In the genomic region with DNA sequence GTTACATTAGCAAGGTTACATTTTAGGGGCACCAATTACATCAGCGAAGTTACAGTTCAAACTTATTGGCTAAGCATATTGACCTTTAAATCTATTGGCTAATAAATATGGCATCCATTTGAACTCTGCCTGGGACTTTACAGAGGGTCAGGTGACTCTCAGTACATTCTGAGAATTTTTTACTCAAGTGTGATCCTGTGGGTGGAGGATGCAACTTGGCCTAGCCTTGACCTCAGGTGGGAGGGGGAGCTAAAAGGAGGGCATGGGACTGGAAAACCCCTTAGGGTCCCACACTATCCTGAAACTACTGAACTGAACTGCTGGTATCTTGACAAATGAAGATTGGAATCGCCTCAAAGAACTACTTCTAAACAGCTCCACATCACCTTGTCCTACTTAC, we compare ENCODE assay signal across 25 mouse cellular contexts.
DNase-seq lines count a peak whose midpoint lies in the region; ATAC-seq lines count a peak whose summit lies in the region.
"Had no signal": no experiment of that assay in that cellular context is flagged by ENCODE, and none has a peak within 500 bp of the region (broad histone marks: within the 10 kb centered on the region; RNA-seq: fewer than 3 reads in every experiment).

No protein-coding gene starts in this region.

- no peaks in the 10 kb centered on the region for H3K9me3 ChIP-seq in midbrain, embryonic 10.5 days (replicated peaks)
- H3K9me3 ChIP-seq: forebrain, embryonic 10.5 days; forebrain, embryonic 13.5 days; heart, embryonic 15.5 days; intestine, embryonic 15.5 days had no signal

- no peaks in the 10 kb centered on the region for H3K27me3 ChIP-seq in midbrain, embryonic 10.5 days (ENCODE audit: low read depth, poor library complexity, severe bottlenecking)
- H3K27me3 ChIP-seq: forebrain, embryonic 13.5 days; heart, embryonic 12.5 days; heart, embryonic 15.5 days; intestine, embryonic 15.5 days had no signal

- WGBS in midbrain, embryonic 10.5 days, result 85% methylated on average over 2 of the region's 2 CpGs

- DNase-seq in CD4-positive helper T cell, adult 2 months (ENCODE audit: low read depth, low spot score), result peak; percentile 41
- DNase-seq in induced T-regulatory cell, adult 2 months (ENCODE audit: low read depth), result peak; percentile 64
- DNase-seq in frontal cortex, postnatal 10 days (ENCODE audit: low spot score in 2 of 2), result no peak
- DNase-seq in thymus, postnatal 0 days (ENCODE audit: low spot score), result no peak
- DNase-seq in midbrain, embryonic 10.5 days (ENCODE audit: low spot score), result no peak
- DNase-seq: adrenal gland, postnatal 10 days; adrenal gland, postnatal 36 days; cerebellum, adult 18-20 months; cerebellum, adult 9-10 months; cerebellum, postnatal 14 days; gastrocnemius, adult 2 months; gastrocnemius, postnatal 14 days; heart, adult 18-20 months; heart, postnatal 10 days; heart, postnatal 4 days; kidney, adult 11 months had no signal

- no peaks in the 10 kb centered on the region for H3K36me3 ChIP-seq in midbrain, embryonic 10.5 days
- H3K36me3 ChIP-seq: forebrain, embryonic 10.5 days; heart, embryonic 12.5 days; heart, embryonic 15.5 days; intestine, embryonic 15.5 days had no signal

- H3K4me3 ChIP-seq in midbrain, embryonic 10.5 days, result no peak overlapping the region
- H3K4me3 ChIP-seq: forebrain, embryonic 10.5 days; forebrain, embryonic 13.5 days; gastrocnemius, adult 2 months; heart, embryonic 12.5 days; heart, embryonic 15.5 days; intestine, embryonic 15.5 days had no signal

- no peak overlapping the region for H3K27ac ChIP-seq in midbrain, embryonic 10.5 days (replicated peaks)
- H3K27ac ChIP-seq: forebrain, embryonic 10.5 days; forebrain, embryonic 13.5 days; gastrocnemius, adult 2 months; heart, embryonic 15.5 days; hindbrain, embryonic 14.5 days; hindbrain, postnatal 0 days; intestine, embryonic 15.5 days had no signal

- H3K4me1 ChIP-seq in midbrain, embryonic 10.5 days, result no peaks in the 10 kb centered on the region
- H3K4me1 ChIP-seq: forebrain, embryonic 10.5 days; forebrain, embryonic 13.5 days; heart, embryonic 12.5 days; heart, embryonic 15.5 days; intestine, embryonic 15.5 days had no signal

- ATAC-seq in CD4-positive, CD25-positive, alpha-beta regulatory T cell, adult 4 months, result peak; percentile 48
- ATAC-seq: forebrain, embryonic 13.5 days; forebrain, embryonic 16.5 days; hindbrain, postnatal 0 days; intestine, embryonic 15.5 days had no signal

Comparison
In these comparisons a context has a peak if more than half of its experiments do, and no peak if none do; other contexts are left out.
1. DNase-seq: peak in CD4-positive helper T cell, adult 2 months (single experiment) and induced T-regulatory cell, adult 2 months (single experiment); none in frontal cortex, postnatal 10 days (0 of 2), thymus, postnatal 0 days (single experiment) and midbrain, embryonic 10.5 days (single experiment).